Mouse (Mus musculus) granulocyte monocyte progenitor cell, adult 5-6 weeks (primary cell): Measurements from ENCODE around the gene 0610012G03Rik. TPM values are rescaled to one million over a fixed set of nuclear protein-coding genes. Genes with fewer than 3 reads are reported as not detected.
"Not testable (repeated sequence)": the region's sequence is repeated elsewhere in the genome, so short reads cannot be mapped to it uniquely, and the experiment has no call there.

Experiments used
- ATAC-seq: replicated peaks from 2 replicates; pipeline ENCODE4 v1.8.0; 2016; ENCODE audit warnings: mild to moderate bottlenecking, moderate TSS enrichment, inconsistent platforms; ENCODE audit not compliant: poor library complexity, severe bottlenecking
- total RNA-seq, 2 experiments: library from RNA; stranded (forward) in 1 of 2; stranded (reverse) in 1 of 2; fragments of 200-712, 200-1000 nt in 1 of 2; fragments of >200 nt in 1 of 2; fragmentation: Nextera tagmentation in 1 of 2; gene quantifications; 2 replicates each; pipeline ENCODE4 v1.2.3; 2014 to 2017

The 0610012G03Rik gene
- total RNA-seq (2014; fragmentation: Nextera tagmentation) (26.4 and 32.7 TPM in 2 replicates), total RNA-seq (2017) (12.9 and 24.1 TPM in 2 replicates)

DNA sequence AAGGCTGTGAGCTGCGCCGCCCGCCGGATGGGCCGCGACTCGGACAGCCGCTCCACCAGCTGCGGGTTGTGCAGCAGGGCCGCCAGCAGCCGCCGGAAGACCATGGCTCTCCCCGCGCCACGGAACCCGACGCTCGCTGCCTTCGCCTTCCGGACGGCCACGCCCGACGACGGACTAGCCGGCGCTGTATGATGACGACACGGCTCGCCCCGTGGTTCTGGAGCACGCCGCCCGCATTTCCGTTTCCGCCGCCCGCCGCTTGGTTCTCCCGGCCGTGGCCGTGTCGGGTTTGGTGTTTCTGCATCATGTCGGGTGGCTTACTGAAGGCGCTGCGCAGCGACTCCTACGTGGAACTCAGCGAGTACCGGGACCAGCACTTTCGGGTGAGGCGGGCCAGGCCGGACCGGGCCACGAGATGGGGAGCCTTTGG, at the start of gene 0610012G03Rik, which contains the start of gene Ncbp2:
0610012G03Rik (minus strand) TSS at position 150 of the 430 bp plus-strand sequence.
Ncbp2 (plus strand) TSS at position 169 of the 430 bp plus-strand sequence.
- ATAC-seq: peak; percentile 90

GRCm38 (mm10) chr16:31996371-31996770, 48.1 kb upstream of the 0610012G03Rik start:
- ATAC-seq: no peak

DNA sequence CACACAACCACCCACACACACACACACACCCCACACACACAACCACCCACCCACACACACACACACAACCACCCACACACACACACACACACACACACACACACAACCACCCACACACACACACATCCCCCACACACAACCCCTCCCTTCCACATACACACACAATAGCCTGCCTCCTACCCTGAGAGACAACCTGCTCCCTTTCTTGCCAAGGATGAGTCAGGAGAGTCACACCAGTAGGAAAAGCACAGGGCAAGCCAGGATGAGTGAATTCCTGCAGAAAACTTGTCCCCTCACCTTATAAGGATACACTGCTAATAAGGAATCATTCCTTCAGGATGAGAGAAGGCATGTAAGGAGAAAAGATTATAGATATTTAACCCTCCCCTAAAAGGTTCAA, 45.7 kb upstream of the 0610012G03Rik start:
- no peak for ATAC-seq

- ATAC-seq: no peak
Measured at GRCm38 (mm10) chr16:31993195-31993594, 44.9 kb upstream of the 0610012G03Rik start.

DNA sequence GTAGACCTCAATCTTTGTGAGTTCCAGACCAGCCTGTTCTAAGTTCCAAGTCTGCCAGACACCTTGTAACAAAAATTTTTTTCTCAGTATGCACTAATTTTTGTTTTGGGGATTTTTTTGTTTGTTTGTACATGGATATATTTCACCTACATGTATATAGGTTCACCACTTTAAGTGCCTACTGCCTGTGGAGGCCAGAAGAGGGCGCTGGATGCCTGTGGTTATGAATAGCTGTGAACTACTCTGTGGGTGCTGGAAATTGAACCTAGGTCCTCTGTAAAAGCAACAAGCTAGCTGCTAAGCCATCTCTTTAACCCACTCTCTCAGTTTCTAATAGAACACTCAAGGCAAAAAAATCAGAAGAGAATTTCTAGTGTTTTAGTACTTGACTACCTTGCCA, 43.7 kb upstream of the 0610012G03Rik start:
- no peak for ATAC-seq

DNA sequence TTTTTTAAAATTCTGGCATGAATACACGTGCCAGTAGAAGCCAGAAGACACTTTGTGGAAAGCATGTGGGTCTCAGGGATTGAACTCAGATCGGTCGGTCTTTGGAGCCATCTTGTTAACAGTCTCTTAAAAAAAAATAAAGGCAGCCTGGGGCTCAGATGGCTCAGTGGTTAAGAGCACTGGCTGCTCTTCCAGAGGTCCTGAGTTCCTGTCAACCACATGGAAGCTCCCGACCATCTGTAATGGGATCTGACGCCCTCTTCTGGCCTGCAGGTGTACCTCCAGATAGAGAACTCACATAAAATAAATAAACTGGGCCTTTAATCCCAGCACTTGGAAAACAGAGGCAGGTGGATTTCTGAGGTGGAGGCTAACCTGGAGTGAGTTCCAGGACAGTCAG, 32.7 kb upstream of the 0610012G03Rik start:
- ATAC-seq: no peak

DNA sequence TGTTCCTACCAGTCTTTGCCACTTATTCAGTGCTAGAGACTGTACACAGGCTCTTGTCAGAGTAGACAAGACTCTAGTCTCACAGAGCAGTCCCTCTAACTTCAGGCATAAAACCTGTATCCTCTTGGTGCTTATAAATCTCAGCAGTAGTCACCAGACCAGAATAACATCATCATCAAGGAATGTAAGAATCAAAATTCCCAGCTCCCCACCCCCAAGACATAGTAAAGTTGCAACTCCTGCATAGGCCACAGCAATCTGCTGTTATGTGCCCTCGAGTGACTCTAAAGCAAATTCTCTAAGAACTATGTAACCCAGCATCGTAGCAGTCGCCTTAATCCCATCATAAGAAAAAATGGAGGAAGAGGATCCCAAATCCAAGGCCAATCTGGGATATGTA, 31.2 kb upstream of the 0610012G03Rik start:
- no peak for ATAC-seq

- ATAC-seq: no peak
Measured at GRCm38 (mm10) chr16:31975258-31975657, 27.0 kb upstream of the 0610012G03Rik start.

DNA sequence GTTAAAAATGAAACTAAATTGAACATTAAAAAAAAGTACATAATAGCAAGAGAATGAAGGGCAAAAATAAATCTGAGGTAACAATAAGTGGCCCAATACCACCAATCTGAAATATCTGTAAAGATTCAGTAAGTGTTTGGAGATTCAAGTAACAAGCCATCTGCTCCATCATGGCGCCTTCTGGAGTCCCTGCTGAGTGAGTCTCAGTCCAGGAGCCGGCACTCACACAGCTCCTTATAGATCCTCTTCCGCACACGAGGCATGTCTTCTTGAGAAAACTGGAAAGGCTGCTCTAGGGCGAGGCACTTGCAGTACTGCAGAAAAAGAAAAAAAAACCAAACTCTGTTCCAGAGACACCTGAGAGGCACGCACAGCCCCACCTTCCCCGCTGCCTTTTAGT, 14.9 kb upstream of the 0610012G03Rik start:
- no peak for ATAC-seq

DNA sequence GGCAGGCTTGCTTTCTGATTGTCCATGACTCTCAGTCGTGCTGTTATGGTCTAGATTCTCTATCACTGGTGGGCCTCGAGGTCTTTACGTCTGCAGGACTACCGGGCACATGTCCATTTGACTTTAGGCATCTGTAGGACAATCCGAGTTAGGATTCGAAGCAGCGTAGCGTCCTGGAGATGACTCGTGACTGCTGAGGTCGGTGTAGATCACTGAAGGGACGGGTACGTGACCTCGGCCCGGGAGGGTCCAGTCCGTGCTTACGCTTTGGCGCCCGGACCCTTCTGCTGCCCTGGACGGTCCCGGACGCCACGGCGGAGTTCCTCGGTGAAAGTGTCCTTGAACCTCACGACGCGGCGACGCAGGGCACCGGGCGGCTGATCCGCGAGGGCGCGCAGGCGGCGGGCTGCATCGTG, 385 bp downstream of the 0610012G03Rik start:
- ATAC-seq: peak; percentile 3

DNA sequence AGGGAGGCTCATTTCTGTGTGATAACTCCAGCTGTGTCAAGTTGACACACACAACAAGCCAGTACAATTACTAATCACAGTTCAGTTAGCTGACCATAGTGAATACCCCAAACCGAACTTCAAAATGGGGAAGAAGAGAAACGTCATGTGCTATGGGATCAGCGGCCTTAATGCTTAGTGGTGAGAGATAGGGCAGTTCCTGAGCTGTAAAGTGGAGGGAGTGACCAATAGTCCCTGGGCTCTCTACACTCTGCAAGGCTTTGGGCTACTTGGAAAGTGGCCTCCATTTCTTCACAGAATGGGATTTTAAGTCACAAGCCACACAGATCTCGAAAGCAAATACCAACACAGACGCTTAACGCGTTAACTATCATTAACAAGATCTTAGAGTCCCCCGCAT, 961 bp downstream of the 0610012G03Rik start:
- ATAC-seq: peak; percentile 58

- ATAC-seq: not testable (repeated sequence)
Measured at GRCm38 (mm10) chr16:31945986-31946385, 2.3 kb downstream of the 0610012G03Rik start.

GRCm38 (mm10) chr16:31945372-31945771, 2.9 kb downstream of the 0610012G03Rik start:
- no peak for ATAC-seq

- no peak for ATAC-seq
Measured at GRCm38 (mm10) chr16:31944698-31945255, 3.5 kb downstream of the 0610012G03Rik start.

DNA sequence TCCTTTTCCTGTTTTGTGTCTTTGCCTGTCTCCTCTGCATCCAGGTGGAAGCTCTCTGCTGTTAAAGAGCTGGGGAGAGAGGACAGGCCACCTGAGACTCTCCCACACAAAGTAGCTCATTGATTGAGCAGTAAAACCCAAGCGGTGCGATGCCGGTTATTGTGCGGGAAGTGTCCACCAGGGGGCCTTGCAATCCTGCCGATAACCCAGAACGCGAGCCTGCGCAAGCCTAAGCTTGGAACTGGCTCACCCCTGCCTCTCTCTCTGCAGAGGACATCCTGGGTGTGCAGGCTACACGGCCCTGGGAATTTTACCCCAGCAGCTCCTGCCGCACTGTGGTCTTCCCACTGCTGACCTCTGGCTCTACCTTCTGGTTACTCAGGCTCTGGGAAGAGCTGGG, 4.3 kb downstream of the 0610012G03Rik start:
- ATAC-seq: peak; percentile 48

GRCm38 (mm10) chr16:31940586-31940985, 7.7 kb downstream of the 0610012G03Rik start:
- no peak for ATAC-seq

- peak; percentile 39 for ATAC-seq
Measured at GRCm38 (mm10) chr16:31938856-31939255, 9.4 kb downstream of the 0610012G03Rik start.

GRCm38 (mm10) chr16:31936568-31936967, 11.7 kb downstream of the 0610012G03Rik start:
- no peak for ATAC-seq

GRCm38 (mm10) chr16:31935091-31935979, 13.0 kb downstream of the 0610012G03Rik start:
- peak; percentile 61 for ATAC-seq

DNA sequence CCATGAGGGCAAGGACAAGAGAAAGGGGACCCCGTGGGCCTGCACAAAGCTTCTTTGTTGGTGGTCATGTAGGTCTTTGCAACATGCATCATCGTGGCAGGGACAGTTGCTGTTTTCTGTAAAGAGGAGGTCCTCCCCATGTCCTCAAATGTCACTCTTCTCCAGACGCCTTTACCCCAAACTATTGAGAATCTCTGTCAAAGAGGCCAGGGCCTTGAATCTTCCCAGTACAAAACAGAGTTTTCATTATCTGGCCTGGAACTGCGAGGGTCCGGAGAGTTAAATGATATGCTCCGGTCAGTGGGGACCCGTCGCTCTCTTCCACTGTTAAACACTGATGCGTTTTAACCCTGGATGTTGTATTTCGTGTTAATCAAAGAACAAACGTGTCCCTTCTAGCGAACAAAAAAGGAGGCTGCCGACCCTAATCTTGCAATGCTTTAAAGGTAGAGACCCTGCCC, 13.7 kb downstream of the 0610012G03Rik start:
- ATAC-seq: no peak
